Mouse (Mus musculus): ENCODE measurements around the gene Cubn. TPM values are rescaled to one million over a fixed set of nuclear protein-coding genes. Genes with fewer than 3 reads are reported as not detected.
A peak's percentile ranks its signal among the peaks of the same experiment; 100 is the strongest.

Gene Cubn
- polyA plus RNA-seq, 1 experiment, result 0.06 TPM

DNA sequence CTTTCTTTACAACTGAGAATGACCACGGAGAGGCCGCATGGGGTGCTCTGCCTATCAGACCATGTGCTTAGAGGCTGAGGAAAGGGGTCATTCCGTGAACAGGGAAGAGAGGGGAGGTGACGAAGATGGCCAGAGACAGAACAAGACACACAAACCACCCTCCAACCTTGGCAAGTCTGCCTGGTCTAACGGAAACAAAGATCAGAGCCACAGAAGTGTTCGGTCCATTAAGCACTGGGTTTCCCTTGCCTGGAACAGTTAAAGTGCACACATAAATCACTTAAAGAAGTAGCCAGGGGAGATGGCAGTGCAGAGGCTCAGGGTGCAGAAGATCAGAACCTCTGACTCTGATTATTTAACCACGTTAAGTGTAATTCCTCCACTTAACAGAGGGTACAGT, 257.7 kb downstream of the Cubn start:
- 64% methylated on average over 7 of the region's 7 CpGs for WGBS
- H3K4me1 ChIP-seq (ENCODE audit: control insufficient read depth, insufficient read depth, insufficient read length), result peaks cover 4% of the 10 kb centered on the region
- H3K4me3 ChIP-seq (ENCODE audit: extremely low read depth, insufficient read depth, insufficient read length), result no peak overlapping the region
- DNase-seq (ENCODE audit: low read depth in 1 of 2, low spot score in 2 of 2), result no peak
- no peaks in the 10 kb centered on the region for H3K36me3 ChIP-seq (ENCODE audit: control insufficient read depth, insufficient read depth, low read length)
- TF ChIP-seq POLR2A (IDR thresholded peaks at IDR 0.05; ENCODE audit: low read depth, low read length), result no peak
- no peaks in the 10 kb centered on the region for H3K27me3 ChIP-seq (ENCODE audit: control insufficient read depth, insufficient read depth, low read length)
- H3K27ac ChIP-seq (ENCODE audit: insufficient read depth, low read length), result no peak overlapping the region

DNA sequence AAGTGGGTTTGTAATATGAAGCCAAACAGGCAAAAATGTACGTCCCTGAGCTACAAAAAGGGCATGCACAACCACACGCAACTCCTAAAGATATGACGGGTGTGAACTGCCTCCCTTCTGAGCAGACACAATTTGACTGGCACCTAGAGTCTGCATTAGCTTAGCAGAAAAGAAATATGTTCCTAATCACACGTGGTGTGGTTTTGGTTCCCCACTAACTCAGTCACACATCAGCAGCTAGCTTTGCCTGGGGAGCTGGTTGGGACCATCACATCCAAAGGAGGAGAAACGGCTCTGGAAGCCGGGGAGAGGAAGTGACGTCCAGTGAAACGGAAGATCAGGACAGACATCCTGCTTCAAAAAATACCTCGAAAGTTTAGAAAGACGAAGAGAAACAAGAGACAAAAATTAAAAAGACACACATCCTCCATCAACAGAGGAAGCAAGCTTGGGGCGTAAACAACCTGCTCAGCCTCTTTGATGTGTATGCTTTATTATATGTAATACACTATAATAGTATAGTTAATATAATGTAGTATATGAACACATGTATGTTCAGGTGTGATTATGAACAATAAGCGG, 258.3 kb downstream of the Cubn start:
- no peaks in the 10 kb centered on the region for H3K36me3 ChIP-seq (ENCODE audit: control insufficient read depth, insufficient read depth, low read length)
- no peak for DNase-seq (ENCODE audit: low read depth in 1 of 2, low spot score in 2 of 2)
- H3K4me1 ChIP-seq (ENCODE audit: control insufficient read depth, insufficient read depth, insufficient read length), result peaks cover 4% of the 10 kb centered on the region
- H3K27ac ChIP-seq (ENCODE audit: insufficient read depth, low read length), result peak overlapping the region; percentile 52; the same call in 1 of the 2 replicates
- TF ChIP-seq POLR2A (IDR thresholded peaks at IDR 0.05; ENCODE audit: low read depth, low read length) (no peak), CTCF (IDR thresholded peaks at IDR 0.05; ENCODE audit: extremely low read depth, insufficient read depth, insufficient read length, insufficient replicate concordance) (no peak)
- WGBS, result 41% methylated on average over 12 of the region's 12 CpGs
- peak overlapping the region; percentile 12; the same call in 1 of the 2 replicates for H3K4me3 ChIP-seq (ENCODE audit: extremely low read depth, insufficient read depth, insufficient read length)
- H3K27me3 ChIP-seq (ENCODE audit: control insufficient read depth, insufficient read depth, low read length), result no peaks in the 10 kb centered on the region

DNA sequence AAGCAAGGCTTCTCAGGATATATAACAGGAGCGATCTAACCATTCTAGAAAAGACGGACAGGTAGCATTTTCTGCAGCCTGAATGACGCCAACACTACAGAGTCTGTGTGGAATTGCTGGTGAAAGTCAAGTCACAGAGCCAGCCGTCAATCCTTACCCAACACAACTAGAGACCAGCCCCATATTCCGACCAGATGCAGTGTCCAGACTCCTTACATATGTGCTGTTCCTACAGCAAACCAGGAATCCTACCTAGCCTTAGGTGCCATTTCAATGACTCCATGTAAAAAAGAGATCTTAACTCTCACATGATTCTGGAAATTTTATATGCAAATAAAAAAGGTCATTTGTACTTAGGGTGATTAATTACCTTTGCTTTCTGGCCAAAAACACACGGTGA, 259.3 kb downstream of the Cubn start:
- 93% methylated on average over 6 of the region's 6 CpGs for WGBS
- DNase-seq (ENCODE audit: low read depth in 1 of 2, low spot score in 2 of 2), result no peak
- H3K36me3 ChIP-seq (ENCODE audit: control insufficient read depth, insufficient read depth, low read length), result no peaks in the 10 kb centered on the region
- TF ChIP-seq CTCF (IDR thresholded peaks at IDR 0.05; ENCODE audit: extremely low read depth, insufficient read depth, insufficient read length, insufficient replicate concordance), result no peak
- TF ChIP-seq POLR2A (IDR thresholded peaks at IDR 0.05; ENCODE audit: low read depth, low read length), result no peak
- H3K4me3 ChIP-seq (ENCODE audit: extremely low read depth, insufficient read depth, insufficient read length), result no peak overlapping the region
- peaks cover 4% of the 10 kb centered on the region for H3K4me1 ChIP-seq (ENCODE audit: control insufficient read depth, insufficient read depth, insufficient read length)
- H3K27me3 ChIP-seq (ENCODE audit: control insufficient read depth, insufficient read depth, low read length), result no peaks in the 10 kb centered on the region
- no peak overlapping the region for H3K27ac ChIP-seq (ENCODE audit: insufficient read depth, low read length)

DNA sequence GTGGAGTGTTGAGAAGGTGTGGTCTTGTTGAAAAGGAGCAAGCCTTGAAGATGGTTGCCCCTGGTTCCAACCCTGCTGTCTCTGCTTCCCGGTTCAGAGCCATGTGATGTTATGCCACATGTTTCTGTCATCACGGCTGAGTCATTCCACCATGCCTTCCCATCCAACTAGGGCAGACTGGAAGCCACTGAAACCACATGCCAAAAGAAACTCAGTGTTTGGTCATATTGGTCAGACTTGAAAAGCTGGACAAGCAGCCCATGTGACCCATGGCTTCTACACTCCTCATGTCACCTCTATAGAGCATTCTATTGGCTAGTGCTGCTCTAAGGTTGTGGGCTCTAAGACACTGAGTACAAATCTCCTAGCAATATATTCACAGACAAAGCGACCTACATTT, 261.9 kb downstream of the Cubn start:
- Histone ChIP-seq H3K27ac (ENCODE audit: insufficient read depth, low read length) (no peak overlapping the region), H3K27me3 (ENCODE audit: control insufficient read depth, insufficient read depth, low read length) (no peaks in the 10 kb centered on the region), H3K36me3 (ENCODE audit: control insufficient read depth, insufficient read depth, low read length) (no peaks in the 10 kb centered on the region), H3K4me3 (ENCODE audit: extremely low read depth, insufficient read depth, insufficient read length) (no peak overlapping the region), H3K4me1 (ENCODE audit: control insufficient read depth, insufficient read depth, insufficient read length) (peaks cover 7% of the 10 kb centered on the region)
- TF ChIP-seq CTCF (IDR thresholded peaks at IDR 0.05; ENCODE audit: extremely low read depth, insufficient read depth, insufficient read length, insufficient replicate concordance) (no peak), POLR2A (IDR thresholded peaks at IDR 0.05; ENCODE audit: low read depth, low read length) (no peak)
- no peak for DNase-seq (ENCODE audit: low read depth in 1 of 2, low spot score in 2 of 2)
- 93% methylated on average over 3 of the region's 3 CpGs for WGBS

Other genes starting within 250 kb of the Cubn start
- 49.1 and 60.4 TPM in 2 replicates for gene Rsu1, start 220.4 kb downstream of the Cubn start, polyA plus RNA-seq (2012; rRNA removed)
- 1.1 and 1.2 TPM in 2 replicates for gene Trdmt1, start 52.9 kb upstream of the Cubn start, polyA plus RNA-seq (2012; rRNA removed)
- 718 and 867 TPM in 2 replicates for gene Vim, start 82.1 kb upstream of the Cubn start, polyA plus RNA-seq (2012; rRNA removed)

All from spleen, adult 2 months (tissue).